Comparison of ENCODE assay signal across 10 mouse cellular contexts in genomic region chr8:125199197-125199939, GRCm38 (mm10).
DNase-seq lines count a peak whose midpoint lies in the region; ATAC-seq and TF ChIP-seq lines count a peak whose summit lies in the region.
"Had no signal": no experiment of that assay in that cellular context is flagged by ENCODE, and none has a peak within 500 bp of the region (broad histone marks: within the 10 kb centered on the region; RNA-seq: fewer than 3 reads in every experiment).

No protein-coding gene starts in this region.

- no peak for DNase-seq in hindbrain, embryonic 10.5 days (ENCODE audit: low spot score)
- no peak for DNase-seq in hindbrain, embryonic 11.5 days (ENCODE audit: low spot score)
- no peak for DNase-seq in kidney, postnatal 0 days (ENCODE audit: low spot score)
- no peak for DNase-seq in adrenal gland, adult 2 months
- DNase-seq in thymus, postnatal 14 days: no peak
- DNase-seq: left cerebral cortex, postnatal 4 days had no signal

- ATAC-seq in hindbrain, embryonic 11.5 days (ENCODE audit: low FRiP score): no peak
- ATAC-seq in heart, embryonic 15.5 days (replicated peaks; ENCODE audit: insufficient number of reproducible peaks, insufficient read depth, low FRiP score, low read depth): no peak
- no peak for ATAC-seq in kidney, postnatal 0 days (replicated peaks; ENCODE audit: low FRiP score, low read depth)
- no peak for ATAC-seq in CD4-positive, CD25-positive, alpha-beta regulatory T cell, adult 4 months
- ATAC-seq: intestine, embryonic 16.5 days had no signal

- 83% methylated on average over 16 of the region's 16 CpGs for WGBS in hindbrain, embryonic 10.5 days
- 78% methylated on average over 16 of the region's 16 CpGs for WGBS in hindbrain, embryonic 11.5 days
- 62% methylated on average over 16 of the region's 16 CpGs for WGBS in heart, embryonic 15.5 days
- 67% methylated on average over 16 of the region's 16 CpGs for WGBS in kidney, postnatal 0 days

- H3K36me3 ChIP-seq in hindbrain, embryonic 10.5 days: no peaks in the 10 kb centered on the region
- H3K36me3 ChIP-seq in hindbrain, embryonic 11.5 days (ENCODE audit: control insufficient read depth, insufficient read depth, low read length): no peaks in the 10 kb centered on the region
- H3K36me3 ChIP-seq in heart, embryonic 15.5 days: no peaks in the 10 kb centered on the region
- H3K36me3 ChIP-seq in kidney, postnatal 0 days (ENCODE audit: insufficient read depth, low read length): no peaks in the 10 kb centered on the region

- no peaks in the 10 kb centered on the region for H3K9me3 ChIP-seq in hindbrain, embryonic 10.5 days
- no peaks in the 10 kb centered on the region for H3K9me3 ChIP-seq in hindbrain, embryonic 11.5 days (ENCODE audit: control insufficient read depth, low read length)
- H3K9me3 ChIP-seq in heart, embryonic 15.5 days (replicated peaks): no peaks in the 10 kb centered on the region
- no peaks in the 10 kb centered on the region for H3K9me3 ChIP-seq in kidney, postnatal 0 days (replicated peaks; ENCODE audit: low read length)

- peak overlapping the region; percentile 69 for H3K27ac ChIP-seq in hindbrain, embryonic 10.5 days
- no peak overlapping the region for H3K27ac ChIP-seq in hindbrain, embryonic 11.5 days (ENCODE audit: low read depth, low read length)
- peak overlapping the region; percentile 93 for H3K27ac ChIP-seq in brown adipose tissue, adult 24 weeks (replicated peaks; ENCODE audit: low read depth, low read length)
- H3K27ac ChIP-seq in heart, embryonic 15.5 days: peak overlapping the region; percentile 65
- peak overlapping the region; percentile 75 for H3K27ac ChIP-seq in kidney, postnatal 0 days

- H3K4me2 ChIP-seq in hindbrain, embryonic 11.5 days (replicated peaks; ENCODE audit: low read depth, low read length): no peak overlapping the region
- no peak overlapping the region for H3K4me2 ChIP-seq in heart, embryonic 15.5 days
- no peak overlapping the region for H3K4me2 ChIP-seq in kidney, postnatal 0 days (ENCODE audit: low read length)

- no peak overlapping the region for H3K9ac ChIP-seq in hindbrain, embryonic 11.5 days (ENCODE audit: low read depth, low read length)
- no peak overlapping the region for H3K9ac ChIP-seq in heart, embryonic 15.5 days
- no peak overlapping the region for H3K9ac ChIP-seq in kidney, postnatal 0 days (ENCODE audit: low read depth, low read length)

- H3K4me1 ChIP-seq in hindbrain, embryonic 10.5 days (replicated peaks): peaks cover 54% of the 10 kb centered on the region
- H3K4me1 ChIP-seq in hindbrain, embryonic 11.5 days (replicated peaks; ENCODE audit: control insufficient read depth, insufficient read depth, low read length): no peaks in the 10 kb centered on the region
- peaks cover 49% of the 10 kb centered on the region for H3K4me1 ChIP-seq in brown adipose tissue, adult 24 weeks (ENCODE audit: control insufficient read depth, insufficient read depth, insufficient read length, low read length)
- H3K4me1 ChIP-seq in heart, embryonic 15.5 days (replicated peaks): peaks cover 45% of the 10 kb centered on the region
- H3K4me1 ChIP-seq in kidney, postnatal 0 days (replicated peaks; ENCODE audit: insufficient read depth, low read length): peaks cover 28% of the 10 kb centered on the region

- H3K4me3 ChIP-seq in hindbrain, embryonic 10.5 days: no peak overlapping the region
- H3K4me3 ChIP-seq in hindbrain, embryonic 11.5 days (ENCODE audit: low read depth, low read length): no peak overlapping the region
- H3K4me3 ChIP-seq in brown adipose tissue, adult 24 weeks (ENCODE audit: insufficient read depth, low read depth, low read length): 0 out of 2 replicates have a peak overlapping the region, but pooled peaks have one; percentile 6
- no peak overlapping the region for H3K4me3 ChIP-seq in heart, embryonic 15.5 days
- no peak overlapping the region for H3K4me3 ChIP-seq in kidney, postnatal 0 days (replicated peaks; ENCODE audit: low read depth, low read length)

- peaks cover 4% of the 10 kb centered on the region; the same call in 1 of the 2 replicates for H3K27me3 ChIP-seq in hindbrain, embryonic 10.5 days (ENCODE audit: insufficient read depth, poor library complexity, severe bottlenecking)
- no peaks in the 10 kb centered on the region for H3K27me3 ChIP-seq in hindbrain, embryonic 11.5 days (ENCODE audit: control insufficient read depth, insufficient read depth, low read length)
- no peaks in the 10 kb centered on the region for H3K27me3 ChIP-seq in heart, embryonic 15.5 days
- no peaks in the 10 kb centered on the region for H3K27me3 ChIP-seq in kidney, postnatal 0 days (ENCODE audit: insufficient read depth, low read length)

- TF ChIP-seq CTCF in kidney, postnatal 0 days (IDR thresholded peaks at IDR 0.05; ENCODE audit: low read depth): no peak
